Mouse (Mus musculus) kidney, embryonic 14.5 days (tissue): ENCODE data around the gene Pla2g2c. TPM values are rescaled to one million over a fixed set of nuclear protein-coding genes. Genes with fewer than 3 reads are reported as not detected.

ENCODE experiments used
- ATAC-seq: fragments of 200-750 bp; cut with Nextera tagmentation; 2 replicates; pipeline ENCODE4 v1.8.0; 2017; ENCODE audit warnings: moderate number of reproducible peaks, mild to moderate bottlenecking, moderate TSS enrichment, moderate library complexity; ENCODE audit not compliant: low FRiP score, low TSS enrichment
- H3K27ac ChIP-seq: fragments of 300-500 bp; sonication (generic); 2 replicates; pipeline ENCODE4 v1.5.1; 2014; ENCODE audit warnings: low read depth, mild to moderate bottlenecking, low read length, moderate library complexity, mixed read lengths
- H3K27me3 ChIP-seq: fragments of 300-500 bp; sonication (generic); 2 replicates; pipeline ENCODE4 v1.6.1; 2014; ENCODE audit warnings: mild to moderate bottlenecking, low read length; ENCODE audit not compliant: control insufficient read depth, insufficient read depth
- H3K36me3 ChIP-seq: fragments of 300-500 bp; sonication (generic); 2 replicates; pipeline ENCODE4 v1.6.1; 2014; ENCODE audit warnings: low read length, mixed read lengths; ENCODE audit not compliant: control insufficient read depth, insufficient read depth
- H3K4me1 ChIP-seq: fragments of 300-500 bp; sonication (generic); 2 replicates; pipeline ENCODE4 v1.6.1; 2014; ENCODE audit warnings: low read length, mixed read lengths; ENCODE audit not compliant: control insufficient read depth, insufficient read depth
- H3K4me2 ChIP-seq: fragments of 300-500 bp; sonication (generic); replicated peaks from 2 replicates; pipeline ENCODE4 v1.6.1; 2014; ENCODE audit warnings: low read depth, mild to moderate bottlenecking, low read length
- H3K4me3 ChIP-seq: fragments of 300-500 bp; sonication (generic); 2 replicates; pipeline ENCODE4 v1.5.1; 2014; ENCODE audit warnings: mild to moderate bottlenecking, low read length
- H3K9ac ChIP-seq: fragments of 300-500 bp; sonication (generic); 2 replicates; pipeline ENCODE4 v1.6.1; 2014; ENCODE audit warnings: low read depth, mild to moderate bottlenecking, low read length, moderate library complexity
- H3K9me3 ChIP-seq: fragments of 300-500 bp; sonication (generic); 2 replicates; pipeline ENCODE4 v1.6.1; 2016; ENCODE audit warnings: low read length; ENCODE audit not compliant: control insufficient read depth
- WGBS: fragments of 180-500 bp; shearing (Covaris S2); extraction: QIAGEN DNeasy Blood & Tissue Kit; methylation state at CpG from one replicate; pipeline ENCODE4 v1.1.7; 2014; 5-methylcytosine and 5-hydroxymethylcytosine counted together
- polyA plus RNA-seq: library from polyadenylated mRNA; unstranded; fragments of >200 nt; fragmentation: Nextera tagmentation; extraction: Ambion mirVana; gene quantifications from 2 replicates; pipeline ENCODE4 v1.2.1, GENCODE M21; 2014

Pla2g2c gene
- polyA plus RNA-seq, 1 experiment from 2014 or later: 0.81 TPM

GRCm38 (mm10) chr4:138703591-138703990 is 21.0 kb upstream of the Pla2g2c start:
- no peak overlapping the region for H3K27ac ChIP-seq
- H3K9ac ChIP-seq: no peak overlapping the region
- no peak overlapping the region for H3K4me2 ChIP-seq
- H3K27me3 ChIP-seq: no peaks in the 10 kb centered on the region
- H3K36me3 ChIP-seq: no peaks in the 10 kb centered on the region
- H3K4me1 ChIP-seq: no peaks in the 10 kb centered on the region
- 58% methylated on average over 7 of the region's 7 CpGs for WGBS
- no peak for ATAC-seq
- H3K9me3 ChIP-seq: no peaks in the 10 kb centered on the region
- no peak overlapping the region for H3K4me3 ChIP-seq

GRCm38 (mm10) chr4:138704169-138704568 is 20.4 kb upstream of the Pla2g2c start:
- Histone ChIP-seq H3K27me3 (no peaks in the 10 kb centered on the region), H3K27ac (no peak overlapping the region), H3K4me1 (no peaks in the 10 kb centered on the region), H3K4me3 (no peak overlapping the region), H3K9me3 (no peaks in the 10 kb centered on the region), H3K36me3 (no peaks in the 10 kb centered on the region), H3K9ac (no peak overlapping the region), H3K4me2 (no peak overlapping the region)
- no peak for ATAC-seq
- 86% methylated on average over 4 of the region's 4 CpGs for WGBS

DNA sequence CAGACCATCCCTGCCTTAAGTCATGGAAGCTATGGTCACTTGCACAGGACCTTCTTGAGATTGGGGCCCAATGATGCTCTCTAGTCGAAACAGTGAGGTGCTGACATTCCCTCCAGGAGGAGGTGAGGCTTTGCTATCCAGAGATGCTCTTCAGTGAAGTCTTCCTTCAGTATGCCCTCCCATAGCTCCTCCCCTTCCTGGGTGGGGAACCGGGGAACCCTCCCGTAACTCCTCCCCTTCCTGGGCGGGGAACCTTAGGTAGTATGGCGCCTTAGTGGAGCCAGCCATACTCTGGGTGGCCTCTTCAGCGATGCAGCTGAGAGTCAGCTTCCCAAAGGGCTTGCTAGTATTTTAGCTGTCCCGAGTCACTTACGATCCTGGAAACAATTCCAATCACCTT is 18.0 kb upstream of the Pla2g2c start:
- H3K36me3 ChIP-seq: no peaks in the 10 kb centered on the region
- no peak overlapping the region for H3K4me2 ChIP-seq
- H3K27ac ChIP-seq: no peak overlapping the region
- 92% methylated on average over 8 of the region's 8 CpGs for WGBS
- no peak overlapping the region for H3K4me3 ChIP-seq
- no peak overlapping the region for H3K9ac ChIP-seq
- H3K9me3 ChIP-seq: no peaks in the 10 kb centered on the region
- no peaks in the 10 kb centered on the region for H3K4me1 ChIP-seq
- no peak for ATAC-seq
- no peaks in the 10 kb centered on the region for H3K27me3 ChIP-seq

DNA sequence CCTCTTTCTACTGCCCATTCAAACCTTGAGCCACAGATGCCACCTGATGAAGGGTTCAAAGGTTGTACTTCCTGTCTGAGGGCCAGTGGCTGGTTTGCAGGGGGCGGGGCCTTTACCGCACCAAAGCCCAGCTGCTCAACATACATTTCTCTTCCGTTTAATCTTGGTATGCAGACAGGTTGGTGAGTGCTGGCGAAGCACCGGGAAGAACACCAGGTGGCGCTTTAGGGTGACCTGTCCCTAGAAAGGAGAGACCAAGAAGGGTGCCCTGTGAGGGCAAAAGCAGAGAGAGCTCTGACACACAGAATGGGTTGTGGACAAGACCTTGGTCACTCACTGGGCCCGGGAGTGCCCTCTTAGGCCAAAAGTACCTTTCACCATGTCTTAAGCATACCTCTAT is 16.0 kb upstream of the Pla2g2c start:
- Histone ChIP-seq H3K36me3 (no peaks in the 10 kb centered on the region), H3K27me3 (no peaks in the 10 kb centered on the region), H3K4me3 (no peak overlapping the region), H3K4me1 (no peaks in the 10 kb centered on the region), H3K4me2 (no peak overlapping the region), H3K27ac (no peak overlapping the region), H3K9me3 (no peaks in the 10 kb centered on the region), H3K9ac (no peak overlapping the region)
- ATAC-seq: peak; percentile 69; the same call in 1 of the 2 replicates
- 7% methylated on average over 7 of the region's 7 CpGs for WGBS

- Histone ChIP-seq H3K9ac (no peak overlapping the region), H3K4me2 (no peak overlapping the region), H3K27me3 (no peaks in the 10 kb centered on the region), H3K27ac (no peak overlapping the region), H3K9me3 (no peaks in the 10 kb centered on the region), H3K4me3 (no peak overlapping the region), H3K36me3 (no peaks in the 10 kb centered on the region), H3K4me1 (no peaks in the 10 kb centered on the region)
- ATAC-seq: no peak
- WGBS: 84% methylated on average over 11 of the region's 11 CpGs
Observed at GRCm38 (mm10) chr4:138709246-138709645, 15.3 kb upstream of the Pla2g2c start.

GRCm38 (mm10) chr4:138709944-138710343 is 14.6 kb upstream of the Pla2g2c start:
- 71% methylated on average over 7 of the region's 7 CpGs for WGBS
- Histone ChIP-seq H3K4me1 (no peaks in the 10 kb centered on the region), H3K27ac (no peak overlapping the region), H3K4me2 (no peak overlapping the region), H3K27me3 (no peaks in the 10 kb centered on the region), H3K36me3 (no peaks in the 10 kb centered on the region), H3K9ac (no peak overlapping the region), H3K9me3 (no peaks in the 10 kb centered on the region), H3K4me3 (no peak overlapping the region)
- ATAC-seq: no peak

- Histone ChIP-seq H3K9ac (no peak overlapping the region), H3K4me3 (no peak overlapping the region), H3K4me2 (no peak overlapping the region), H3K27ac (no peak overlapping the region), H3K4me1 (no peaks in the 10 kb centered on the region), H3K9me3 (no peaks in the 10 kb centered on the region), H3K27me3 (no peaks in the 10 kb centered on the region), H3K36me3 (no peaks in the 10 kb centered on the region)
- no peak for ATAC-seq
- whole genome bisulfite sequencing: 82% methylated on average over 11 of the region's 11 CpGs
Observed at GRCm38 (mm10) chr4:138710633-138711032, 14.0 kb upstream of the Pla2g2c start.

GRCm38 (mm10) chr4:138711051-138711820 is 13.4 kb upstream of the Pla2g2c start:
- Histone ChIP-seq H3K36me3 (no peaks in the 10 kb centered on the region), H3K27ac (no peak overlapping the region), H3K9ac (no peak overlapping the region), H3K27me3 (no peaks in the 10 kb centered on the region), H3K9me3 (no peaks in the 10 kb centered on the region), H3K4me2 (no peak overlapping the region), H3K4me1 (no peaks in the 10 kb centered on the region), H3K4me3 (no peak overlapping the region)
- 54% methylated on average over 17 of the region's 17 CpGs for WGBS
- no peak for ATAC-seq

- no peaks in the 10 kb centered on the region for H3K27me3 ChIP-seq
- no peaks in the 10 kb centered on the region for H3K4me1 ChIP-seq
- no peak overlapping the region for H3K27ac ChIP-seq
- no peak overlapping the region for H3K9ac ChIP-seq
- ATAC-seq: no peak
- H3K4me2 ChIP-seq: no peak overlapping the region
- H3K4me3 ChIP-seq: no peak overlapping the region
- WGBS: 43% methylated on average over 11 of the region's 11 CpGs
- no peaks in the 10 kb centered on the region for H3K36me3 ChIP-seq
- H3K9me3 ChIP-seq: no peaks in the 10 kb centered on the region
Observed at GRCm38 (mm10) chr4:138712096-138712495, 12.5 kb upstream of the Pla2g2c start.
